Mouse (Mus musculus): ENCODE data around the gene Dcxr. TPM values are rescaled to one million over a fixed set of nuclear protein-coding genes. Genes with fewer than 3 reads are reported as not detected.

Dcxr gene
- total RNA-seq, 1 experiment: 43.6 TPM

DNA sequence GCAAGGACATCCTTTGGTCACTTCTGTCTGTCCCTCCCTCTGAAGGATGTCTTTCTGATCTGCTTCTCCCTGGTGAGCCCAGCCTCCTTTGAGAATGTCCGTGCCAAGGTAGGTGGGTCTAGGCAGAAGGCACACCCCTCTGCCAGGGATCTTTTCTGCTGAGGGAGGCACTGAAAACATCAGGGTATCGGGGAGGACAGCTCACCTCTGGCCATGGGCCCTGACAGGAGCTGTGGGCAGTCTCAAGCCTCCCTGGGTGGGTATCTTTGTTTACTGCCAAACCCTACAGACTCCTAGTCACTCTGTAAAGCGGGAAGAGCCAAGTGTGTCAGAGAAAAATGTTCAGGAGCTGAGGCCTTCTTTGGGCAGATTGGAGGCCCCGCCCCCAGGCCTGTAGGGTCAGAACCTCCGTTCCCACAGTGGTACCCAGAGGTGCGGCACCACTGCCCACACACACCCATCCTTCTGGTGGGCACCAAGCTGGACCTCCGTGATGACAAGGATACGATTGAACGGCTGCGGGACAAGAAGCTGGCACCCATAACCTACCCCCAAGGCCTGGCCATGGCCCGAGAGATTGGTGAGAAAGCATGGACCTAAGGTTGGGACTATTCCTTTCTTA lies 4.2 kb downstream of the Dcxr start:
- Histone ChIP-seq H3K9me3 (ENCODE audit: control insufficient read depth, insufficient read depth, low read depth, low read length) (no peaks in the 10 kb centered on the region), H3K27ac (ENCODE audit: insufficient read depth, low read depth, low read length, poor library complexity, severe bottlenecking) (no peak overlapping the region), H3K4me3 (ENCODE audit: insufficient read depth in 1 of 2, low read depth in 1 of 2, low read length in 2 of 2, poor library complexity in 1 of 2, severe bottlenecking in 1 of 2) (no peak overlapping the region), H3K36me3 (ENCODE audit: control insufficient read depth, insufficient read depth, low read length, poor library complexity, severe bottlenecking) (peaks cover 22% of the 10 kb centered on the region), H3K9ac (ENCODE audit: insufficient read depth, low read depth, low read length, poor library complexity, severe bottlenecking) (no peak overlapping the region), H3K4me1 (ENCODE audit: control insufficient read depth in 2 of 2, insufficient read depth in 2 of 2, low read length in 2 of 2, poor library complexity in 1 of 2) (peaks cover 0 to 6% of the 10 kb centered on the region in 2 experiments; a peak in 2 of 4 replicates)
- TF ChIP-seq HCFC1 (IDR thresholded peaks at IDR 0.05; ENCODE audit: borderline replicate concordance, insufficient read depth, low read length): no peak
- no peak for TF ChIP-seq MAFK (IDR thresholded peaks at IDR 0.05; ENCODE audit: insufficient read depth, low read depth, low read length)
- no peak for TF ChIP-seq ZNF384 (IDR thresholded peaks at IDR 0.05; ENCODE audit: low read depth, low read length)
- no peak for TF ChIP-seq CHD2 (IDR thresholded peaks at IDR 0.05; ENCODE audit: low read depth, low read length)
- no peak for TF ChIP-seq ZC3H11A (IDR thresholded peaks at IDR 0.05; ENCODE audit: borderline replicate concordance, low read depth, low read length)
- no peak for DNase-seq (ENCODE audit: low read depth, low spot score)
- in situ Hi-C loops (cut with MboI; ENCODE audit: low sequenced_read_pairs in 2 of 2, unreplicated experiment in 2 of 2): no loop called here

DNA sequence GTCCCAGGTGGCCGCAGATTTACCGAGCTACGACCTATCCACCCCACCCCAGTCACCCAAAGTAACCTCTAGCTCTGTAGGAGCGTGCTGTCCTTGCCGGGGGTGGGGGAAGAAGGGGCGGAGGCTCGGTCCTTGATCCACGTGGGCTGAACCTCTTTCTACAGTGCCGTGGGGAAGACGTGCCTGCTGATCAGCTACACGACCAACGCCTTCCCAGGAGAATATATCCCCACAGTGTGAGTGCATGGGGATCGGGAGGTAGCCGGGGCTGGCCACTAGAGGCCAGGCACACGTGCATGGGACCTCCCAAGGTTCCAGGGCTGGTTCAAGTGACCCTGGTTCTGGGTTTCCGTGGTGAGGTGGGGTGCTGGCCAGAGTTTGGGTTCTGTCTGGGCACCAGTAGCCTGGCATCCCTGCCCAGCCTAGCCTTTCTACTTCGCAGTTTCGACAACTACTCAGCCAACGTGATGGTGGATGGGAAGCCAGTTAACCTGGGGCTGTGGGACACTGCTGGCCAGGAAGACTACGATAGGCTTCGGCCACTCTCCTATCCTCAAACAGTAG lies 4.9 kb downstream of the Dcxr start:
- no peak for TF ChIP-seq ZC3H11A (IDR thresholded peaks at IDR 0.05; ENCODE audit: borderline replicate concordance, low read depth, low read length)
- H3K4me3 ChIP-seq (ENCODE audit: insufficient read depth in 1 of 2, low read depth in 1 of 2, low read length in 2 of 2, poor library complexity in 1 of 2, severe bottlenecking in 1 of 2): peak overlapping the region; percentile 59 to 68
- no peak overlapping the region for H3K27ac ChIP-seq (ENCODE audit: insufficient read depth, low read depth, low read length, poor library complexity, severe bottlenecking)
- H3K9ac ChIP-seq (ENCODE audit: insufficient read depth, low read depth, low read length, poor library complexity, severe bottlenecking): peak overlapping the region; percentile 56; the same call in 1 of the 2 replicates
- no peak for DNase-seq (ENCODE audit: low read depth, low spot score)
- peaks cover 24% of the 10 kb centered on the region for H3K36me3 ChIP-seq (ENCODE audit: control insufficient read depth, insufficient read depth, low read length, poor library complexity, severe bottlenecking)
- in situ Hi-C loops (cut with MboI; ENCODE audit: low sequenced_read_pairs in 2 of 2, unreplicated experiment in 2 of 2): no loop called here
- peaks cover 0 to 6% of the 10 kb centered on the region in 2 experiments; a peak in 2 of 4 replicates for H3K4me1 ChIP-seq (ENCODE audit: control insufficient read depth in 2 of 2, insufficient read depth in 2 of 2, low read length in 2 of 2, poor library complexity in 1 of 2)
- no peaks in the 10 kb centered on the region for H3K9me3 ChIP-seq (ENCODE audit: control insufficient read depth, insufficient read depth, low read depth, low read length)

- H3K9ac ChIP-seq (ENCODE audit: insufficient read depth, low read depth, low read length, poor library complexity, severe bottlenecking): peak within 1 kb of the TSS; percentile 56
- peaks cover 0 to 5% of the 10 kb centered on the region in 2 experiments; a peak in 2 of 4 replicates for H3K4me1 ChIP-seq (ENCODE audit: control insufficient read depth in 2 of 2, insufficient read depth in 2 of 2, low read length in 2 of 2, poor library complexity in 1 of 2)
- H3K36me3 ChIP-seq (ENCODE audit: control insufficient read depth, insufficient read depth, low read length, poor library complexity, severe bottlenecking): peaks cover 26% of the 10 kb centered on the region
- no peak for TF ChIP-seq MAFK (IDR thresholded peaks at IDR 0.05; ENCODE audit: insufficient read depth, low read depth, low read length)
- no peak for TF ChIP-seq ZC3H11A (IDR thresholded peaks at IDR 0.05; ENCODE audit: borderline replicate concordance, low read depth, low read length)
- no peak for TF ChIP-seq CHD2 (IDR thresholded peaks at IDR 0.05; ENCODE audit: low read depth, low read length)
- no peak for TF ChIP-seq ZNF384 (IDR thresholded peaks at IDR 0.05; ENCODE audit: low read depth, low read length)
- TF ChIP-seq HCFC1 (IDR thresholded peaks at IDR 0.05; ENCODE audit: borderline replicate concordance, insufficient read depth, low read length): no peak
- H3K27ac ChIP-seq (ENCODE audit: insufficient read depth, low read depth, low read length, poor library complexity, severe bottlenecking): no peak within 1 kb of the TSS
- H3K9me3 ChIP-seq (ENCODE audit: control insufficient read depth, insufficient read depth, low read depth, low read length): no peaks in the 10 kb centered on the region
- H3K4me3 ChIP-seq (ENCODE audit: insufficient read depth in 1 of 2, low read depth in 1 of 2, low read length in 2 of 2, poor library complexity in 1 of 2, severe bottlenecking in 1 of 2): peak within 1 kb of the TSS; percentile 59 to 68
- DNase-seq (ENCODE audit: low read depth, low spot score): no peak
- in situ Hi-C loops (cut with MboI; ENCODE audit: low sequenced_read_pairs in 2 of 2, unreplicated experiment in 2 of 2): no loop called here
Measured at GRCm38 (mm10) chr11:120721124-120722066, 5.7 kb downstream of the Dcxr start, which contains the start of gene Rac3. TSS of gene Rac3 (plus strand) at chr11:120721470.

- H3K36me3 ChIP-seq (ENCODE audit: control insufficient read depth, insufficient read depth, low read length, poor library complexity, severe bottlenecking): peaks cover 20% of the 10 kb centered on the region
- peaks cover 0 to 3% of the 10 kb centered on the region in 2 experiments; a peak in 2 of 4 replicates for H3K4me1 ChIP-seq (ENCODE audit: control insufficient read depth in 2 of 2, insufficient read depth in 2 of 2, low read length in 2 of 2, poor library complexity in 1 of 2)
- in situ Hi-C loops (cut with MboI; ENCODE audit: low sequenced_read_pairs in 2 of 2, unreplicated experiment in 2 of 2): no loop called here
- H3K4me3 ChIP-seq (ENCODE audit: insufficient read depth in 1 of 2, low read depth in 1 of 2, low read length in 2 of 2, poor library complexity in 1 of 2, severe bottlenecking in 1 of 2): peak overlapping the region; percentile 59 to 68
- peak overlapping the region; percentile 38 for H3K9ac ChIP-seq (ENCODE audit: insufficient read depth, low read depth, low read length, poor library complexity, severe bottlenecking)
- peak; percentile 98 for DNase-seq (ENCODE audit: low read depth, low spot score)
- TF ChIP-seq ZNF384 (IDR thresholded peaks at IDR 0.05; ENCODE audit: low read depth, low read length): no peak
- TF ChIP-seq MAFK (IDR thresholded peaks at IDR 0.05; ENCODE audit: insufficient read depth, low read depth, low read length): 0 out of 2 replicates have a peak, but pooled peaks have one; percentile 19
- TF ChIP-seq ZC3H11A (IDR thresholded peaks at IDR 0.05; ENCODE audit: borderline replicate concordance, low read depth, low read length): peak; percentile 97
- TF ChIP-seq CHD2 (IDR thresholded peaks at IDR 0.05; ENCODE audit: low read depth, low read length): no peak
- TF ChIP-seq HCFC1 (IDR thresholded peaks at IDR 0.05; ENCODE audit: borderline replicate concordance, insufficient read depth, low read length): peak; percentile 51; the same call in 1 of the 2 replicates
- no peak overlapping the region for H3K27ac ChIP-seq (ENCODE audit: insufficient read depth, low read depth, low read length, poor library complexity, severe bottlenecking)
- H3K9me3 ChIP-seq (ENCODE audit: control insufficient read depth, insufficient read depth, low read depth, low read length): no peaks in the 10 kb centered on the region
Measured at GRCm38 (mm10) chr11:120720450-120720849, 6.6 kb downstream of the Dcxr start.
